Mouse (Mus musculus) subcutaneous adipose tissue, adult 2 months (tissue): ENCODE data around the gene Tbpl2. TPM values are rescaled to one million over a fixed set of nuclear protein-coding genes. Genes with fewer than 3 reads are reported as not detected.

Experiments used
- polyA plus RNA-seq: library from polyadenylated mRNA; depleted of rRNA; stranded (reverse); fragments of >200 nt; gene quantifications from 2 replicates; pipeline ENCODE4 v1.2.3, GENCODE M21; 2012; ENCODE audit warnings: low replicate concordance; rRNA removed

Tbpl2 gene
- polyA plus RNA-seq: not detected in 2 replicates

GRCm38 (mm10) chr2:24096495-24096894 lies at the start of gene Tbpl2:
TSS of gene Tbpl2 (minus strand) at chr2:24096595.

GRCm38 (mm10) chr2:24049344-24049990 lies 46.9 kb downstream of the Tbpl2 start, which contains the start of gene Hnmt:
TSS of gene Hnmt (minus strand) at chr2:24049394.

Other genes starting within 250 kb of the Tbpl2 start
- 4.6 and 8.0 TPM in 2 replicates for gene Hnmt, start 47.2 kb downstream of the Tbpl2 start, polyA plus RNA-seq
- gene Il1f8, start 56.6 kb upstream of the Tbpl2 start, polyA plus RNA-seq: 1.1 TPM in 1 of 2 replicates, not detected in the other
- gene Il1f9, start 89.9 kb upstream of the Tbpl2 start, polyA plus RNA-seq: not detected in 2 replicates
- gene Il1f6, start 118.8 kb upstream of the Tbpl2 start, polyA plus RNA-seq: 0.77 TPM in 1 of 2 replicates, not detected in the other
- 0.19 TPM in 1 of 2 replicates, not detected in the other for gene Il1f5, start 180.4 kb upstream of the Tbpl2 start, polyA plus RNA-seq
- not detected in 2 replicates for gene Il1f10, start 194.6 kb upstream of the Tbpl2 start, polyA plus RNA-seq
- gene Il1rn, start 240.3 kb upstream of the Tbpl2 start, polyA plus RNA-seq: 2.0 and 2.5 TPM in 2 replicates